Mouse (Mus musculus) bone marrow, adult 2 months (tissue): ENCODE results near the gene Pard3. TPM values are rescaled to one million over a fixed set of nuclear protein-coding genes. Genes with fewer than 3 reads are reported as not detected.
A peak's percentile ranks its signal among the peaks of the same experiment; 100 is the strongest.

ENCODE experiments used
- H3K27ac ChIP-seq: fragments of 200-500 bp; 2 replicates; pipeline ENCODE4 v1.5.1; 2012; ENCODE audit warnings: low read depth, mild to moderate bottlenecking, control low read depth, inconsistent platforms, low read length; ENCODE audit not compliant: control insufficient read depth, poor library complexity, insufficient read depth
- H3K4me1 ChIP-seq: fragments of 200-500 bp; 2 replicates; pipeline ENCODE4 v1.6.1; 2011; ENCODE audit warnings: low read length; ENCODE audit not compliant: control insufficient read depth, insufficient read depth
- H3K4me3 ChIP-seq: fragments of 200-500 bp; replicated peaks from 2 replicates; pipeline ENCODE3; 2011; ENCODE audit warnings: mild to moderate bottlenecking, low read depth, low read length, control low read depth; ENCODE audit not compliant: control insufficient read depth
- CTCF ChIP-seq: fragments of 200-500 bp; IDR thresholded peaks from 2 replicates; pipeline ENCODE4 v1.5.1; 2011; ENCODE audit warnings: low read length, control low read depth; ENCODE audit not compliant: control insufficient read depth, insufficient read depth
- POLR2A ChIP-seq: fragments of 200-500 bp; IDR thresholded peaks from 2 replicates; pipeline ENCODE4 v1.6.1; 2011; ENCODE audit warnings: low read depth, mild to moderate bottlenecking, control low read depth, low read length, borderline replicate concordance; ENCODE audit not compliant: control insufficient read depth
- WGBS: fragments of 180-500 bp; shearing (Covaris S2); methylation state at CpG from one replicate; pipeline ENCODE4 v1.1.7; 2018; 5-methylcytosine and 5-hydroxymethylcytosine counted together
- polyA plus RNA-seq: library from polyadenylated mRNA; stranded (reverse); fragments of >200 nt; gene quantifications from 2 replicates; pipeline ENCODE4 v1.2.4, GENCODE M21; 2011; ENCODE audit warnings: low replicate concordance; ENCODE audit not compliant: missing spikeins, insufficient read depth, insufficient read length

Gene Pard3
- polyA plus RNA-seq, 1 experiment = 3.8 TPM

GRCm38 (mm10) chr8:127330258-127331187 is 266.8 kb downstream of the Pard3 start:
- 12% methylated on average over 12 of the region's 12 CpGs for WGBS
- no peak overlapping the region for H3K4me3 ChIP-seq
- H3K4me1 ChIP-seq = no peaks in the 10 kb centered on the region
- TF ChIP-seq CTCF (no peak), POLR2A (no peak)
- no peak overlapping the region for H3K27ac ChIP-seq

- no peak for TF ChIP-seq POLR2A
- peak; percentile 91 for TF ChIP-seq CTCF
Measured at GRCm38 (mm10) chr8:127331751-127332150, 268.1 kb downstream of the Pard3 start.

GRCm38 (mm10) chr8:127335216-127335615 is 271.5 kb downstream of the Pard3 start:
- Histone ChIP-seq H3K27ac (no peak overlapping the region), H3K4me3 (no peak overlapping the region), H3K4me1 (no peaks in the 10 kb centered on the region)
- WGBS = 78% methylated on average over 1 of the region's 1 CpGs
- TF ChIP-seq POLR2A = no peak
- TF ChIP-seq CTCF = no peak

More at GRCm38 (mm10) chr8:127331751-127332150, 268.1 kb downstream of the Pard3 start:
- 94% methylated on average over 1 of the region's 1 CpGs for WGBS
- Histone ChIP-seq H3K27ac (no peak overlapping the region), H3K4me3 (no peak overlapping the region), H3K4me1 (no peaks in the 10 kb centered on the region)

GRCm38 (mm10) chr8:127338183-127338582 is 274.5 kb downstream of the Pard3 start:
- WGBS = 83% methylated on average over 11 of the region's 11 CpGs

GRCm38 (mm10) chr8:127341046-127341445 is 277.4 kb downstream of the Pard3 start:
- Histone ChIP-seq H3K27ac (no peak overlapping the region), H3K4me1 (no peaks in the 10 kb centered on the region), H3K4me3 (no peak overlapping the region)
- TF ChIP-seq CTCF (no peak), POLR2A (no peak)
- 74% methylated on average over 7 of the region's 7 CpGs for WGBS

More at GRCm38 (mm10) chr8:127338183-127338582, 274.5 kb downstream of the Pard3 start:
- Histone ChIP-seq H3K4me3 (no peak overlapping the region), H3K4me1 (no peaks in the 10 kb centered on the region), H3K27ac (no peak overlapping the region)
- TF ChIP-seq POLR2A = no peak
- TF ChIP-seq CTCF = no peak

GRCm38 (mm10) chr8:127343115-127343514 is 279.4 kb downstream of the Pard3 start:
- no peak overlapping the region for H3K4me3 ChIP-seq
- no peak for TF ChIP-seq CTCF
- H3K4me1 ChIP-seq = no peaks in the 10 kb centered on the region
- WGBS = 76% methylated on average over 2 of the region's 2 CpGs
- H3K27ac ChIP-seq = no peak overlapping the region

GRCm38 (mm10) chr8:127344421-127344820 is 280.7 kb downstream of the Pard3 start:
- H3K4me1 ChIP-seq = no peaks in the 10 kb centered on the region
- TF ChIP-seq POLR2A = no peak
- H3K4me3 ChIP-seq = no peak overlapping the region
- WGBS = 77% methylated on average over 3 of the region's 3 CpGs
- H3K27ac ChIP-seq = no peak overlapping the region

- no peaks in the 10 kb centered on the region for H3K4me1 ChIP-seq
- H3K4me3 ChIP-seq = no peak overlapping the region
- TF ChIP-seq CTCF (no peak), POLR2A (no peak)
- no peak overlapping the region for H3K27ac ChIP-seq
- WGBS = 88% methylated on average over 1 of the region's 1 CpGs
Measured at GRCm38 (mm10) chr8:127345912-127346423, 282.3 kb downstream of the Pard3 start.
